Mouse (Mus musculus) heart, postnatal 0 days (tissue): Measurements from ENCODE around the gene Il4ra.

Source experiments
- CTCF ChIP-seq: IDR thresholded peaks from 2 replicates; pipeline ENCODE4 v1.5.1; 2016; ENCODE audit warnings: antibody characterized with exemption, control low read depth, low read depth
- EP300 ChIP-seq: IDR thresholded peaks from 2 replicates; pipeline ENCODE4 v1.6.1; 2016; ENCODE audit warnings: antibody characterized with exemption, low read depth

- TF ChIP-seq CTCF (no peak), EP300 (no peak)
These were observed 46.4 kb upstream of the Il4ra start for GRCm38 (mm10) chr7:125505568-125505967.
